Mouse (Mus musculus): ENCODE results near the gene Syt2. TPM values are rescaled to one million over a fixed set of nuclear protein-coding genes. Genes with fewer than 3 reads are reported as not detected.
A peak's percentile ranks its signal among the peaks of the same experiment; 100 is the strongest.

Syt2 gene
- polyA plus RNA-seq, 1 experiment from 2014 or later, result 1.6 TPM

DNA sequence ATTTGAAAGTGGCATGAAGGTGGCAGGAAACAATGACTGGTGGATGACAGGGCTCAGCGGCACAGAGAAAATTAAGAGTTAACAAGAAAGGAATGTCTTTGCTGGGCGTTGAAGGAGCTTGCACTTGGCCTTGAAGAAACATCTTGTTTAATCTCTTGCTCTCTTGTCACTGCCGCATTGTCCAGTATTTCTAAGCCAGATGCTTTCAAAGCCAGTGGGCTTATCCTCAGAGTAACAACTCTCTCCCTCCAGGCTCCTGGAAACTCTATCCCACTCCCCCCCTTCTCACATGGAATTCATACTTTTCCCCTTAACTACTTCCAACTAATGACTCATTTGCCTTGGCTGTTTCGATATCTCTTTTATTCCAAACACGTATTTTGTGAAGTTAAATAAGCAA, 157.9 kb downstream of the Syt2 start:
- H3K9ac ChIP-seq (replicated peaks; ENCODE audit: low read length), result no peak overlapping the region
- ATAC-seq (ENCODE audit: low FRiP score, low TSS enrichment), result no peak
- peak overlapping the region; percentile 65 for H3K27ac ChIP-seq (ENCODE audit: low read length)
- H3K9me3 ChIP-seq (ENCODE audit: low read length), result no peaks in the 10 kb centered on the region
- H3K4me1 ChIP-seq (ENCODE audit: insufficient read depth, low read length), result peaks cover 40% of the 10 kb centered on the region
- H3K36me3 ChIP-seq (ENCODE audit: insufficient read depth, low read length), result no peaks in the 10 kb centered on the region
- H3K4me2 ChIP-seq (replicated peaks; ENCODE audit: low read depth, low read length), result no peak overlapping the region
- no peaks in the 10 kb centered on the region for H3K27me3 ChIP-seq (ENCODE audit: insufficient read depth, low read length)
- no peak overlapping the region for H3K4me3 ChIP-seq (ENCODE audit: low read length)
- WGBS, result 46% methylated on average over 5 of the region's 5 CpGs

DNA sequence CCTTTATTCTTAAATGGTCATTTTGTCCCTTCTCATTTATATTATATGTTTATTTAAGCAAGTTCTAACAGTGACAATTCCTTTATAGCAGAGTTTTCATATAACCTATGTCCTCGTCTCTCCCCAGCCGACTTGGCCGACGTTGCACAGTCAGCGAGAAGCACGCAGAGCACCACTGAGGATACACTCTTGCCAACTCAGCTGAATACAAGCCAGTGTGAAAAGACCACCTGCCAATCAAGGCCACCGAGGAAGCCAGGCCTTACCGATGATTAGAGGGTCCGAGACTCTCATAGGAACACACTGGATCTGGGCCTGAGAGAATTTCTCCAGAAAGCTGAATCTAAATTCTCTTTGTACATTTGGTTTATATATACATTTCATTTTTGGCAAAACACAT, 159.0 kb downstream of the Syt2 start:
- peaks cover 38% of the 10 kb centered on the region for H3K4me1 ChIP-seq (ENCODE audit: insufficient read depth, low read length)
- H3K27me3 ChIP-seq (ENCODE audit: insufficient read depth, low read length), result no peaks in the 10 kb centered on the region
- no peaks in the 10 kb centered on the region for H3K9me3 ChIP-seq (ENCODE audit: low read length)
- H3K4me3 ChIP-seq (ENCODE audit: low read length), result no peak overlapping the region
- WGBS, result 89% methylated on average over 9 of the region's 9 CpGs
- no peak overlapping the region for H3K9ac ChIP-seq (replicated peaks; ENCODE audit: low read length)
- ATAC-seq (ENCODE audit: low FRiP score, low TSS enrichment), result no peak
- no peak overlapping the region for H3K4me2 ChIP-seq (replicated peaks; ENCODE audit: low read depth, low read length)
- no peak overlapping the region for H3K27ac ChIP-seq (ENCODE audit: low read length)
- H3K36me3 ChIP-seq (ENCODE audit: insufficient read depth, low read length), result no peaks in the 10 kb centered on the region

Small RNA genes within 50 kb of the gene (microRNA-seq; reads per million reads assigned to microRNA genes)
- gene Gm22232, result not detected

Other genes with a start within 250 kb of the Syt2 start
- 42.7 and 44.1 TPM in 2 replicates for gene Cyb5r1, start 241.1 kb upstream of the Syt2 start, polyA plus RNA-seq (2015; fragmentation: Nextera tagmentation; extraction: Ambion mirVana)
- gene Adipor1, start 231.3 kb upstream of the Syt2 start, polyA plus RNA-seq (2015; fragmentation: Nextera tagmentation; extraction: Ambion mirVana), result 98.2 and 101 TPM in 2 replicates
- 32.4 and 35.4 TPM in 2 replicates for gene Klhl12, start 191.1 kb upstream of the Syt2 start, polyA plus RNA-seq (2015; fragmentation: Nextera tagmentation; extraction: Ambion mirVana)
- gene Rabif, start 152.0 kb upstream of the Syt2 start, polyA plus RNA-seq (2015; fragmentation: Nextera tagmentation; extraction: Ambion mirVana), result 46.9 and 47.0 TPM in 2 replicates
- gene Mgat4e, start 97.0 kb upstream of the Syt2 start, polyA plus RNA-seq (2015; fragmentation: Nextera tagmentation; extraction: Ambion mirVana), result not detected in 2 replicates
- gene Kdm5b, start 86.5 kb upstream of the Syt2 start, polyA plus RNA-seq (2015; fragmentation: Nextera tagmentation; extraction: Ambion mirVana), result 47.4 and 55.4 TPM in 2 replicates